Mouse (Mus musculus): ENCODE results near the gene Rhno1. TPM values are rescaled to one million over a fixed set of nuclear protein-coding genes. Genes with fewer than 3 reads are reported as not detected.

Rhno1 gene
- polyA plus RNA-seq, 1 experiment from 2014 or later: 144 TPM

GRCm38 (mm10) chr6:128379636-128380035 is 16.9 kb upstream of the Rhno1 start:
- 76% methylated on average over 16 of the region's 16 CpGs for WGBS
- no peak overlapping the region for H3K4me2 ChIP-seq
- H3K36me3 ChIP-seq (ENCODE audit: insufficient read depth): peaks cover 22% of the 10 kb centered on the region
- H3K4me1 ChIP-seq (ENCODE audit: insufficient read depth): no peaks in the 10 kb centered on the region
- H3K9ac ChIP-seq: no peak overlapping the region
- ATAC-seq (ENCODE audit: insufficient read depth): no peak
- no peak overlapping the region for H3K27ac ChIP-seq (ENCODE audit: low read depth)
- no peaks in the 10 kb centered on the region for H3K9me3 ChIP-seq (ENCODE audit: low read depth, low read length)
- H3K27me3 ChIP-seq (ENCODE audit: insufficient read depth, low read length): no peaks in the 10 kb centered on the region
- no peak for DNase-seq
- no peak for TF ChIP-seq CTCF (IDR thresholded peaks at IDR 0.05; ENCODE audit: low read depth)
- no peak overlapping the region for H3K4me3 ChIP-seq (ENCODE audit: low read depth, low read length)

GRCm38 (mm10) chr6:128376371-128377085 is 13.8 kb upstream of the Rhno1 start:
- Histone ChIP-seq H3K4me2 (no peak overlapping the region), H3K36me3 (ENCODE audit: insufficient read depth) (peaks cover 53% of the 10 kb centered on the region), H3K27me3 (ENCODE audit: insufficient read depth, low read length) (no peaks in the 10 kb centered on the region), H3K27ac (ENCODE audit: low read depth) (no peak overlapping the region), H3K9ac (no peak overlapping the region), H3K9me3 (ENCODE audit: low read depth, low read length) (no peaks in the 10 kb centered on the region), H3K4me3 (ENCODE audit: low read depth, low read length) (no peak overlapping the region), H3K4me1 (ENCODE audit: insufficient read depth) (no peaks in the 10 kb centered on the region)
- TF ChIP-seq CTCF (IDR thresholded peaks at IDR 0.05; ENCODE audit: low read depth): no peak
- DNase-seq (no peak), ATAC-seq (ENCODE audit: insufficient read depth) (no peak)
- 87% methylated on average over 17 of the region's 17 CpGs for WGBS

- Histone ChIP-seq H3K27ac (ENCODE audit: low read depth) (no peak within 1 kb of the TSS), H3K9me3 (ENCODE audit: low read depth, low read length) (no peaks in the 10 kb centered on the region), H3K36me3 (ENCODE audit: insufficient read depth) (peaks cover 67% of the 10 kb centered on the region), H3K4me3 (ENCODE audit: low read depth, low read length) (no peak within 1 kb of the TSS), H3K27me3 (ENCODE audit: insufficient read depth, low read length) (no peaks in the 10 kb centered on the region), H3K9ac (no peak within 1 kb of the TSS), H3K4me2 (no peak within 1 kb of the TSS), H3K4me1 (ENCODE audit: insufficient read depth) (no peaks in the 10 kb centered on the region)
- ATAC-seq (ENCODE audit: insufficient read depth) (peak; percentile 48; the same call in 1 of the 2 replicates), DNase-seq (peak; percentile 33)
- WGBS: 44% methylated on average over 5 of the region's 6 CpGs
- TF ChIP-seq CTCF (IDR thresholded peaks at IDR 0.05; ENCODE audit: low read depth): no peak
These were observed 12.5 kb upstream of the Rhno1 start, which contains the start of the genes Tex52 and Gm44596 for GRCm38 (mm10) chr6:128375192-128375591. Tex52 (plus strand) TSS chr6:128375456. Gm44596 (plus strand) TSS chr6:128375503.

- H3K36me3 ChIP-seq (ENCODE audit: insufficient read depth): peaks cover 98% of the 10 kb centered on the region
- no peak for ATAC-seq (ENCODE audit: insufficient read depth)
These were observed 7.3 kb upstream of the Rhno1 start for GRCm38 (mm10) chr6:128370040-128370439.

GRCm38 (mm10) chr6:128366466-128366865 is 3.8 kb upstream of the Rhno1 start:
- Histone ChIP-seq H3K9ac (no peak overlapping the region), H3K4me1 (ENCODE audit: insufficient read depth) (peaks cover 16% of the 10 kb centered on the region), H3K4me2 (no peak overlapping the region), H3K27ac (ENCODE audit: low read depth) (no peak overlapping the region), H3K9me3 (ENCODE audit: low read depth, low read length) (no peaks in the 10 kb centered on the region), H3K36me3 (ENCODE audit: insufficient read depth) (peaks cover 67% of the 10 kb centered on the region), H3K27me3 (ENCODE audit: insufficient read depth, low read length) (no peaks in the 10 kb centered on the region), H3K4me3 (ENCODE audit: low read depth, low read length) (no peak overlapping the region)
- WGBS: 90% methylated on average over 5 of the region's 5 CpGs
- ATAC-seq (ENCODE audit: insufficient read depth): no peak
- no peak for DNase-seq
- TF ChIP-seq CTCF (IDR thresholded peaks at IDR 0.05; ENCODE audit: low read depth): no peak

More at GRCm38 (mm10) chr6:128370040-128370439, 7.3 kb upstream of the Rhno1 start:
- no peak overlapping the region for H3K9ac ChIP-seq
- DNase-seq: no peak
- H3K9me3 ChIP-seq (ENCODE audit: low read depth, low read length): no peaks in the 10 kb centered on the region
- H3K4me1 ChIP-seq (ENCODE audit: insufficient read depth): peaks cover 2% of the 10 kb centered on the region; the same call in 1 of the 2 replicates
- TF ChIP-seq CTCF (IDR thresholded peaks at IDR 0.05; ENCODE audit: low read depth): no peak
- no peak overlapping the region for H3K4me3 ChIP-seq (ENCODE audit: low read depth, low read length)
- H3K27ac ChIP-seq (ENCODE audit: low read depth): no peak overlapping the region
- 93% methylated on average over 5 of the region's 5 CpGs for WGBS
- no peaks in the 10 kb centered on the region for H3K27me3 ChIP-seq (ENCODE audit: insufficient read depth, low read length)
- H3K4me2 ChIP-seq: no peak overlapping the region

- no peaks in the 10 kb centered on the region for H3K27me3 ChIP-seq (ENCODE audit: insufficient read depth, low read length)
- 0 out of 2 replicates have a peak overlapping the region, but pooled peaks have one; percentile 9 for H3K4me3 ChIP-seq (ENCODE audit: low read depth, low read length)
- no peaks in the 10 kb centered on the region for H3K9me3 ChIP-seq (ENCODE audit: low read depth, low read length)
- TF ChIP-seq CTCF (IDR thresholded peaks at IDR 0.05; ENCODE audit: low read depth): no peak
- no peak overlapping the region for H3K27ac ChIP-seq (ENCODE audit: low read depth)
- H3K9ac ChIP-seq: no peak overlapping the region
- H3K4me1 ChIP-seq (ENCODE audit: insufficient read depth): peaks cover 20% of the 10 kb centered on the region
- H3K4me2 ChIP-seq: peak overlapping the region; percentile 83; the same call in 1 of the 2 replicates
- H3K36me3 ChIP-seq (ENCODE audit: insufficient read depth): peaks cover 53% of the 10 kb centered on the region
- WGBS: 59% methylated on average over 6 of the region's 6 CpGs
- ATAC-seq (ENCODE audit: insufficient read depth) (no peak), DNase-seq (no peak)
These were observed 2.0 kb upstream of the Rhno1 start for GRCm38 (mm10) chr6:128364721-128365120.

- Histone ChIP-seq H3K27me3 (ENCODE audit: insufficient read depth, low read length) (no peaks in the 10 kb centered on the region), H3K4me3 (ENCODE audit: low read depth, low read length) (peak overlapping the region; percentile 88), H3K4me2 (peak overlapping the region; percentile 83), H3K27ac (ENCODE audit: low read depth) (peak overlapping the region; percentile 96), H3K9me3 (ENCODE audit: low read depth, low read length) (no peaks in the 10 kb centered on the region), H3K36me3 (ENCODE audit: insufficient read depth) (peaks cover 48% of the 10 kb centered on the region), H3K9ac (peak overlapping the region; percentile 90), H3K4me1 (ENCODE audit: insufficient read depth) (peaks cover 20% of the 10 kb centered on the region)
- under 1% methylated on average over 43 of the region's 46 CpGs for WGBS
- peak; percentile 21 for ATAC-seq (ENCODE audit: insufficient read depth)
- no peak for TF ChIP-seq CTCF (IDR thresholded peaks at IDR 0.05; ENCODE audit: low read depth)
- peak; percentile 72 for DNase-seq
These were observed 505 bp upstream of the Rhno1 start for GRCm38 (mm10) chr6:128363007-128363825.

Measured in lung, embryonic 14.5 days (tissue).